Mouse (Mus musculus): ENCODE measurements at regions not wholly inside any gene's neighbourhood (a gene's known extent, or its start where the extent isn't known, plus 50 kb on each side); places are given as distances from the start of the nearest gene placed in this dataset.

GRCm38 (mm10) chr4:84153571-84153970, 521.5 kb downstream of the Bnc2 start:
- TF ChIP-seq CTCF (IDR thresholded peaks at IDR 0.05; ENCODE audit: insufficient read depth, low read length) (no peak), POLR2A (IDR thresholded peaks at IDR 0.05; ENCODE audit: borderline replicate concordance, extremely low read depth, low read depth, low read length) (no peak)
